Mouse (Mus musculus): ENCODE measurements around the gene Csnk2b. TPM values are rescaled to one million over a fixed set of nuclear protein-coding genes. Genes with fewer than 3 reads are reported as not detected.
A peak's percentile ranks its signal among the peaks of the same experiment; 100 is the strongest.

The Csnk2b gene
- polyA plus RNA-seq, 1 experiment from 2014 or later: 262 TPM

- Histone ChIP-seq H3K4me3 (replicated peaks) (no peak overlapping the region), H3K27ac (peak overlapping the region; percentile 18; the same call in 1 of the 2 replicates), H3K4me1 (peaks cover 10% of the 10 kb centered on the region), H3K27me3 (replicated peaks) (no peaks in the 10 kb centered on the region), H3K9me3 (no peaks in the 10 kb centered on the region), H3K36me3 (no peaks in the 10 kb centered on the region), H3K4me2 (0 out of 2 replicates have a peak overlapping the region, but pooled peaks have one; percentile 8), H3K9ac (no peak overlapping the region)
- WGBS: 47% methylated on average over 9 of the region's 9 CpGs
- ATAC-seq (ENCODE audit: insufficient read depth, low FRiP score, low read depth): peak; percentile 83
These were observed 42.1 kb downstream of the Csnk2b start for GRCm38 (mm10) chr17:35079778-35080177.

GRCm38 (mm10) chr17:35077786-35078233 is 44.0 kb downstream of the Csnk2b start, which contains the start of gene Ly6g6d:
TSS of gene Ly6g6d (minus strand) at chr17:35078065.
- peak; percentile 49 for ATAC-seq (ENCODE audit: insufficient read depth, low FRiP score, low read depth)
- H3K4me3 ChIP-seq (replicated peaks): peak within 1 kb of the TSS; percentile 32
- H3K27me3 ChIP-seq (replicated peaks): no peaks in the 10 kb centered on the region
- no peaks in the 10 kb centered on the region for H3K36me3 ChIP-seq
- peak within 1 kb of the TSS; percentile 55 for H3K4me2 ChIP-seq
- H3K9me3 ChIP-seq: no peaks in the 10 kb centered on the region
- H3K4me1 ChIP-seq: peaks cover 10% of the 10 kb centered on the region
- H3K27ac ChIP-seq: peak within 1 kb of the TSS; percentile 68
- WGBS: 11% methylated on average over 14 of the region's 14 CpGs
- H3K9ac ChIP-seq: no peak within 1 kb of the TSS

DNA sequence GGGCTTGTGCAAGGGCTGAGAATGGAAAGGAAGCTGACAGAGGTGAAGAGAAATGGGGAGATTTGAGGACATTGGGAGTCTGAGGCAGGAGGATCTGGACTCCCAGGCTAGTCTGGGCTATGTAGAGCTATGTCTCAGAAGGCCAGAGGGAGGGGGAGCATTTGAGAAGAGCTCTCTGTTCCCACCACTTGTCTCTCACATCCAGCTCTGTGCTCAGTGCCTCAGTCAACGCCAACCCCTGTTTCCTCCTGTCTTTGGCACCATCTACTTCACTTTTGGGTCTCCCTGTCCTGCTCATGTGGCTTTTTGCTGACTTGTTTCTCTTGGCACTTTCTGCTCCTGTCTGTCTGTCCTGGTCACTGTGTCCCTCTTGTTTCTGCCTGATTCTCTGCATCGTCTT is 44.6 kb downstream of the Csnk2b start:
- Histone ChIP-seq H3K27me3 (replicated peaks) (no peaks in the 10 kb centered on the region), H3K36me3 (no peaks in the 10 kb centered on the region), H3K4me3 (replicated peaks) (peak overlapping the region; percentile 32), H3K9ac (no peak overlapping the region), H3K27ac (peak overlapping the region; percentile 68), H3K4me2 (peak overlapping the region; percentile 55), H3K4me1 (peaks cover 10% of the 10 kb centered on the region), H3K9me3 (no peaks in the 10 kb centered on the region)
- no peak for ATAC-seq (ENCODE audit: insufficient read depth, low FRiP score, low read depth)
- 46% methylated on average over 2 of the region's 2 CpGs for WGBS

DNA sequence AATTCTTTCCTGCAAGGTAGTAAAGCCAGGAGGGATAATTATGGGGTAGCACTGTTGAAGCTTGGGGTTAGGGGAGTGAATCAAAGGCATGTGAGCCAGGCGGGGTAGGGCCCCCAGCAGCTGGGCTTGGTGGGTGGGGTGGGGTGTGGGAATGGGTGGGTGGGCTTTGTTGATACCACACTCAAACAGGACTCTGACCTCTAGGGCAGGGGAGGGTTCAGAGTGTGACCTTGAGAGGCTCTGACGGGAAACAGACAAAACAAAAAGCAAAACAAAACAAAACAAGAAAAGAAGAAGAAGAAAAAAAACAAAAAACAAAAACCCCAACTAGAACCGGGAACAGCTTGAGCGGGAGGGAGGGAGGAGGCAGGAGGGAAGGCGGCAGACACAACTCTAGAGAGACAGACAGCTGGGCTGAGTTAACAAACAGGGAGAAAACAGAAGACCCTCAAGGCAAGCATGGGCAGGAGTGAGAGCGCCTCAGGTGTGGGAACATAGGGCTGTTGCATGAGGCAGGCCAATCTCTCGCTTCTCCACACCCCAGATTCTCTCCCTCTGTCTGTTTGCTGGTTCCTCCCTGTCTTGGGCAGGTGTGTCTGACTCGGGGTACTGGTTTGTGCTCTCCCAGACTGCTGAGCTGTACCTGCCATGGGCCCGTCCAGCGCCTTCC is 45.2 kb downstream of the Csnk2b start, which contains the start of gene Ly6g6e:
TSS of gene Ly6g6e (plus strand) at position 396 of the 670 bp plus-strand sequence.
- WGBS: 30% methylated on average over 10 of the region's 10 CpGs

DNA sequence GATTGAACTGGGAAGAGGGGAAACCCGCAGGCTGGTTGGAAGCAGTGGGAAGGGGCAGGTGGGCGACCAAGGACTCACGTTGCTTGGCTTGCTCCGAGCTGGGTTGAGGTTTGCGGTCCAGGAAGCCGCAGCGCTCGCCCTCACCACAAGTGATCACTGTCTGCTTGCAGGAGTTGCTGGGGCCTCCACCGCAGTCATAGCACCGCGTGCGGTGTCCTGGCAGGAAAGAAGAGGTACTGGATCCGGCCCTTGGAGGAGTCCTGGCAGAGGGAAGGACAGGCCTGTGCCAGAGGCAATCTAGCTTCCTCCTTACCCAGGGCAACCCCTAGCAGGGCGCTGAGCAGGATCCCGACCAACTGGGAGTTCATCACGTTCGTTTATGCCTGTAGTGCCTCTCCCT is 47.8 kb downstream of the Csnk2b start:
- no peak overlapping the region for H3K4me3 ChIP-seq (replicated peaks)
- H3K27ac ChIP-seq: no peak overlapping the region
- no peaks in the 10 kb centered on the region for H3K9me3 ChIP-seq
- 46% methylated on average over 17 of the region's 17 CpGs for WGBS
- peaks cover 7% of the 10 kb centered on the region for H3K4me1 ChIP-seq
- no peak for ATAC-seq (ENCODE audit: insufficient read depth, low FRiP score, low read depth)
- H3K9ac ChIP-seq: no peak overlapping the region
- H3K27me3 ChIP-seq (replicated peaks): no peaks in the 10 kb centered on the region
- H3K36me3 ChIP-seq: no peaks in the 10 kb centered on the region
- no peak overlapping the region for H3K4me2 ChIP-seq

More for the DNA sequence above, 45.2 kb downstream of the Csnk2b start, which contains the start of gene Ly6g6e:
- H3K27ac ChIP-seq: peak within 1 kb of the TSS; percentile 68
- no peaks in the 10 kb centered on the region for H3K27me3 ChIP-seq (replicated peaks)
- H3K4me2 ChIP-seq: peak within 1 kb of the TSS; percentile 55
- H3K9ac ChIP-seq: no peak within 1 kb of the TSS
- no peaks in the 10 kb centered on the region for H3K9me3 ChIP-seq
- no peak for ATAC-seq (ENCODE audit: insufficient read depth, low FRiP score, low read depth)
- H3K4me1 ChIP-seq: peaks cover 10% of the 10 kb centered on the region
- H3K36me3 ChIP-seq: no peaks in the 10 kb centered on the region
- H3K4me3 ChIP-seq (replicated peaks): peak within 1 kb of the TSS; percentile 32

- WGBS: 72% methylated on average over 9 of the region's 9 CpGs
- H3K9ac ChIP-seq: no peak overlapping the region
- ATAC-seq (ENCODE audit: insufficient read depth, low FRiP score, low read depth): no peak
- 0 out of 2 replicates have a peak, but pooled peaks cover 2% of the 10 kb centered on the region for H3K4me1 ChIP-seq
- no peaks in the 10 kb centered on the region for H3K9me3 ChIP-seq
- H3K36me3 ChIP-seq: no peaks in the 10 kb centered on the region
- 0 out of 2 replicates have a peak, but pooled peaks cover 5% of the 10 kb centered on the region for H3K27me3 ChIP-seq (replicated peaks)
- no peak overlapping the region for H3K4me3 ChIP-seq (replicated peaks)
- no peak overlapping the region for H3K4me2 ChIP-seq
- no peak overlapping the region for H3K27ac ChIP-seq
These were observed 50.4 kb downstream of the Csnk2b start for GRCm38 (mm10) chr17:35071454-35071853.

DNA sequence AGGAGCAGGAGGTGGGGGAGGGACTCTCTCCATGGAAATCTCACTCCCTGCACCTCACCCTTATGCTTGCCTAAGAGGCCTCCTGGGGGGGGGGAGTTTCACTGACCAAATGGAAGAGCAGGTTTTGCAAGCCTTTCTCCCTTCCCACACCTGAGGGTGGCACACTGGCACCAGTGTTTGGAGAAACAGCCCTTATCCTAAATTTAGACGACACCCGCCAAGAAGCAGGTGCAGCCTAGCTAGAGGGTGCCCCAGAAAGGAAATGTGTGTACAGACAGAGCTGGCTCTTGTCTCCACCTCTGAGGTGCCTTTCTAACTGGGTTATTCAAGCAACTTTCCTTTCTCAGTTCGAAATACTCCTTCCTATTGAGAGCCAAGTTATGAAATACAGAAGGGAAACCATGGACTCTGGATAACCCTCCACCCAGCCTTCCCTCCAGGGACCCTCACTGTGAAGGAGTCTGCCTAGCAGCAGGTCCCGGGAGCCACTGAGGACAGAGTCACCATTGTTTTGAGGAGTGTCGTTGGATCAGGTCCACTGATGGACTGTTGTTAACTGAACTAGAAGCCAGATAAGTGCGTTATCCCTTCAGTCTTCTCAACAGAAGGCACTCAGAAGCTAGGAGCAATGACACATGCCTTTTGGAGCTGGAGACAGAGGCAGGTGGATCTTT is 51.2 kb downstream of the Csnk2b start:
- 35% methylated on average over 6 of the region's 6 CpGs for WGBS
- Histone ChIP-seq H3K27ac (peak overlapping the region; percentile 52; the same call in 1 of the 2 replicates), H3K9ac (no peak overlapping the region), H3K4me1 (peaks cover under 1% of the 10 kb centered on the region; the same call in 1 of the 2 replicates), H3K4me2 (no peak overlapping the region), H3K9me3 (no peaks in the 10 kb centered on the region), H3K36me3 (no peaks in the 10 kb centered on the region), H3K27me3 (replicated peaks) (0 out of 2 replicates have a peak, but pooled peaks cover 6% of the 10 kb centered on the region), H3K4me3 (replicated peaks) (no peak overlapping the region)
- ATAC-seq (ENCODE audit: insufficient read depth, low FRiP score, low read depth): peak; percentile 44; the same call in 1 of the 2 replicates

- Histone ChIP-seq H3K4me2 (no peak overlapping the region), H3K4me3 (replicated peaks) (no peak overlapping the region), H3K27ac (no peak overlapping the region), H3K9me3 (no peaks in the 10 kb centered on the region), H3K4me1 (peaks cover 23% of the 10 kb centered on the region), H3K9ac (no peak overlapping the region), H3K36me3 (no peaks in the 10 kb centered on the region), H3K27me3 (replicated peaks) (0 out of 2 replicates have a peak, but pooled peaks cover 6% of the 10 kb centered on the region)
- ATAC-seq (ENCODE audit: insufficient read depth, low FRiP score, low read depth): no peak
- WGBS: 65% methylated on average over 17 of the region's 17 CpGs
These were observed 53.5 kb downstream of the Csnk2b start for GRCm38 (mm10) chr17:35068213-35068914.

Other genes with a start within 250 kb of the Csnk2b start
- 2.7 and 3.0 TPM in 2 replicates for gene Zbtb12, start 242.6 kb downstream of the Csnk2b start, polyA plus RNA-seq (2015; fragmentation: Nextera tagmentation; extraction: Ambion mirVana)
- gene Gm20547, start 240.0 kb downstream of the Csnk2b start, polyA plus RNA-seq (2015; fragmentation: Nextera tagmentation; extraction: Ambion mirVana): not detected in 2 replicates
- 4.4 and 6.2 TPM in 2 replicates for gene C2, start 223.8 kb downstream of the Csnk2b start, polyA plus RNA-seq (2015; fragmentation: Nextera tagmentation; extraction: Ambion mirVana)
- 70.0 and 74.5 TPM in 2 replicates for gene Ehmt2, start 223.6 kb downstream of the Csnk2b start, polyA plus RNA-seq (2015; fragmentation: Nextera tagmentation; extraction: Ambion mirVana)
- 15.2 and 17.9 TPM in 2 replicates for gene Slc44a4, start 207.6 kb downstream of the Csnk2b start, polyA plus RNA-seq (2015; fragmentation: Nextera tagmentation; extraction: Ambion mirVana)
- 36.9 and 44.5 TPM in 2 replicates for gene Neu1, start 190.8 kb downstream of the Csnk2b start, polyA plus RNA-seq (2015; fragmentation: Nextera tagmentation; extraction: Ambion mirVana)
- gene Hspa1b, start 162.8 kb downstream of the Csnk2b start, polyA plus RNA-seq (2015; fragmentation: Nextera tagmentation; extraction: Ambion mirVana): 0.34 and 0.90 TPM in 2 replicates
- gene Gm20481, start 152.1 kb downstream of the Csnk2b start, polyA plus RNA-seq (2015; fragmentation: Nextera tagmentation; extraction: Ambion mirVana): not detected in 2 replicates
- 9.9 and 12.1 TPM in 2 replicates for gene Hspa1a, start 149.9 kb downstream of the Csnk2b start, polyA plus RNA-seq (2015; fragmentation: Nextera tagmentation; extraction: Ambion mirVana)
- gene Hspa1l, start 149.3 kb downstream of the Csnk2b start, polyA plus RNA-seq (2015; fragmentation: Nextera tagmentation; extraction: Ambion mirVana): 0.49 and 0.89 TPM in 2 replicates
- gene Lsm2, start 140.2 kb downstream of the Csnk2b start, polyA plus RNA-seq (2015; fragmentation: Nextera tagmentation; extraction: Ambion mirVana): 175 and 182 TPM in 2 replicates
- 119 and 124 TPM in 2 replicates for gene Vars, start 121.1 kb downstream of the Csnk2b start, polyA plus RNA-seq (2015; fragmentation: Nextera tagmentation; extraction: Ambion mirVana)
- gene Vwa7, start 105.5 kb downstream of the Csnk2b start, polyA plus RNA-seq (2015; fragmentation: Nextera tagmentation; extraction: Ambion mirVana): 0.31 TPM in 2 replicates
- 13.2 and 14.8 TPM in 2 replicates for gene Sapcd1, start 94.0 kb downstream of the Csnk2b start, polyA plus RNA-seq (2015; fragmentation: Nextera tagmentation; extraction: Ambion mirVana)
- 3.8 and 4.8 TPM in 2 replicates for gene Msh5, start 75.3 kb downstream of the Csnk2b start, polyA plus RNA-seq (2015; fragmentation: Nextera tagmentation; extraction: Ambion mirVana)
- gene Clic1, start 72.1 kb downstream of the Csnk2b start, polyA plus RNA-seq (2015; fragmentation: Nextera tagmentation; extraction: Ambion mirVana): 361 and 363 TPM in 2 replicates
- 210 and 216 TPM in 2 replicates for gene Ddah2, start 63.0 kb downstream of the Csnk2b start, polyA plus RNA-seq (2015; fragmentation: Nextera tagmentation; extraction: Ambion mirVana)
- gene Ly6g6c, start 56.7 kb downstream of the Csnk2b start, polyA plus RNA-seq (2015; fragmentation: Nextera tagmentation; extraction: Ambion mirVana): 6.2 and 17.2 TPM in 2 replicates
- 0.44 and 0.73 TPM in 2 replicates for gene Mpig6b, start 55.9 kb downstream of the Csnk2b start, polyA plus RNA-seq (2015; fragmentation: Nextera tagmentation; extraction: Ambion mirVana)
- 9.4 and 16.8 TPM in 2 replicates for gene Ly6g6e, start 45.2 kb downstream of the Csnk2b start, polyA plus RNA-seq (2015; fragmentation: Nextera tagmentation; extraction: Ambion mirVana)
- 3.6 and 4.4 TPM in 2 replicates for gene Ly6g6d, start 44.0 kb downstream of the Csnk2b start, polyA plus RNA-seq (2015; fragmentation: Nextera tagmentation; extraction: Ambion mirVana)
- gene Ly6g6f, start 36.4 kb downstream of the Csnk2b start, polyA plus RNA-seq (2015; fragmentation: Nextera tagmentation; extraction: Ambion mirVana): 0.15 and 0.41 TPM in 2 replicates
- 92.0 and 97.8 TPM in 2 replicates for gene Abhd16a, start 32.8 kb downstream of the Csnk2b start, polyA plus RNA-seq (2015; fragmentation: Nextera tagmentation; extraction: Ambion mirVana)
- not detected in 2 replicates for gene Ly6g5c, start 13.8 kb downstream of the Csnk2b start, polyA plus RNA-seq (2015; fragmentation: Nextera tagmentation; extraction: Ambion mirVana)
- gene Ly6g5b, start 6.6 kb downstream of the Csnk2b start, polyA plus RNA-seq (2015; fragmentation: Nextera tagmentation; extraction: Ambion mirVana): 0.69 and 0.85 TPM in 2 replicates
- gene Gpank1, start 598 bp downstream of the Csnk2b start, polyA plus RNA-seq (2015; fragmentation: Nextera tagmentation; extraction: Ambion mirVana): 17.4 and 19.1 TPM in 2 replicates
- 11.9 and 12.2 TPM in 2 replicates for gene D17H6S53E, start 4.3 kb upstream of the Csnk2b start, polyA plus RNA-seq (2015; fragmentation: Nextera tagmentation; extraction: Ambion mirVana)
- gene Apom, start 10.0 kb upstream of the Csnk2b start, polyA plus RNA-seq (2015; fragmentation: Nextera tagmentation; extraction: Ambion mirVana): 21.2 and 47.5 TPM in 2 replicates
- 42.2 and 48.0 TPM in 2 replicates for gene Bag6, start 13.1 kb upstream of the Csnk2b start, polyA plus RNA-seq (2015; fragmentation: Nextera tagmentation; extraction: Ambion mirVana)
- 148 and 172 TPM in 2 replicates for gene Prrc2a, start 42.8 kb upstream of the Csnk2b start, polyA plus RNA-seq (2015; fragmentation: Nextera tagmentation; extraction: Ambion mirVana)
- gene Aif1, start 54.0 kb upstream of the Csnk2b start, polyA plus RNA-seq (2015; fragmentation: Nextera tagmentation; extraction: Ambion mirVana): 18.7 and 21.9 TPM in 2 replicates
- gene Lst1, start 66.4 kb upstream of the Csnk2b start, polyA plus RNA-seq (2015; fragmentation: Nextera tagmentation; extraction: Ambion mirVana): 23.7 and 25.1 TPM in 2 replicates
- gene Ltb, start 72.4 kb upstream of the Csnk2b start, polyA plus RNA-seq (2015; fragmentation: Nextera tagmentation; extraction: Ambion mirVana): 3.7 and 5.5 TPM in 2 replicates
- 0.18 and 0.28 TPM in 2 replicates for gene Tnf, start 80.0 kb upstream of the Csnk2b start, polyA plus RNA-seq (2015; fragmentation: Nextera tagmentation; extraction: Ambion mirVana)
- 0.77 and 0.83 TPM in 2 replicates for gene Lta, start 83.3 kb upstream of the Csnk2b start, polyA plus RNA-seq (2015; fragmentation: Nextera tagmentation; extraction: Ambion mirVana)
- gene Gm16181, start 98.8 kb upstream of the Csnk2b start, polyA plus RNA-seq (2015; fragmentation: Nextera tagmentation; extraction: Ambion mirVana): 0.86 TPM in 1 of 2 replicates, not detected in the other
- 5.1 and 5.9 TPM in 2 replicates for gene Atp6v1g2, start 111.6 kb upstream of the Csnk2b start, polyA plus RNA-seq (2015; fragmentation: Nextera tagmentation; extraction: Ambion mirVana)
- 12.5 and 14.1 TPM in 2 replicates for gene Nfkbil1, start 113.7 kb upstream of the Csnk2b start, polyA plus RNA-seq (2015; fragmentation: Nextera tagmentation; extraction: Ambion mirVana)
- 361 and 392 TPM in 2 replicates for gene Ddx39b, start 119.7 kb upstream of the Csnk2b start, polyA plus RNA-seq (2015; fragmentation: Nextera tagmentation; extraction: Ambion mirVana)
- gene H2-D1, start 140.7 kb upstream of the Csnk2b start, polyA plus RNA-seq (2015; fragmentation: Nextera tagmentation; extraction: Ambion mirVana): 135 and 148 TPM in 2 replicates
- 0.92 and 1.4 TPM in 2 replicates for gene H2-Q1, start 198.4 kb upstream of the Csnk2b start, polyA plus RNA-seq (2015; fragmentation: Nextera tagmentation; extraction: Ambion mirVana)
- 15.1 and 21.0 TPM in 2 replicates for gene H2-Q2, start 220.2 kb upstream of the Csnk2b start, polyA plus RNA-seq (2015; fragmentation: Nextera tagmentation; extraction: Ambion mirVana)